Mouse (Mus musculus) embryonic fibroblast, embryonic 13.5 days (primary cell): ENCODE results near the gene Oas1d. TPM values are rescaled to one million over a fixed set of nuclear protein-coding genes. Genes with fewer than 3 reads are reported as not detected.
"Not testable (repeated sequence)": the region's sequence is repeated elsewhere in the genome, so short reads cannot be mapped to it uniquely, and the experiment has no call there.

ENCODE experiments used
- H3K27ac ChIP-seq: 2 replicates; pipeline ENCODE4 v1.5.1; 2012; ENCODE audit warnings: low read length, control low read depth, inconsistent platforms; ENCODE audit not compliant: insufficient read depth
- H3K4me1 ChIP-seq: 2 replicates; pipeline ENCODE4 v1.6.1; 2011; ENCODE audit warnings: low read length; ENCODE audit not compliant: control insufficient read depth, insufficient read depth
- H3K4me3 ChIP-seq: 2 replicates; pipeline ENCODE4 v1.5.1; 2011; ENCODE audit warnings: mild to moderate bottlenecking, control low read depth, low read length; ENCODE audit not compliant: insufficient read depth
- CTCF ChIP-seq: IDR thresholded peaks from 2 replicates; pipeline ENCODE4 v1.5.1; 2011; ENCODE audit warnings: mild to moderate bottlenecking, control low read depth, low read length, moderate library complexity, borderline replicate concordance; ENCODE audit not compliant: insufficient read depth
- POLR2A ChIP-seq: IDR thresholded peaks from 2 replicates; pipeline ENCODE4 v1.6.1; 2011; ENCODE audit warnings: low read depth, mild to moderate bottlenecking, control low read depth, low read length, moderate library complexity
- polyA plus RNA-seq: library from polyadenylated mRNA; stranded (reverse); fragments of >200 nt; gene quantifications from 2 replicates; pipeline ENCODE4 v1.2.4, GENCODE M21; 2011; ENCODE audit warnings: low read depth; ENCODE audit not compliant: missing spikeins, insufficient read length

Oas1d gene
- polyA plus RNA-seq, 1 experiment: not detected

GRCm38 (mm10) chr5:120887831-120888230 is 26.5 kb upstream of the Oas1d start:
- H3K27ac ChIP-seq: no peak overlapping the region
- no peak for TF ChIP-seq POLR2A
- no peak for TF ChIP-seq CTCF
- H3K4me1 ChIP-seq: no peaks in the 10 kb centered on the region
- no peak overlapping the region for H3K4me3 ChIP-seq

- not testable (repeated sequence) for H3K4me1 ChIP-seq, H3K4me3 ChIP-seq
Observed at GRCm38 (mm10) chr5:120888294-120888815, 26.0 kb upstream of the Oas1d start.

GRCm38 (mm10) chr5:120890026-120890425 is 24.3 kb upstream of the Oas1d start:
- no peak for TF ChIP-seq POLR2A
- TF ChIP-seq CTCF: no peak
- no peaks in the 10 kb centered on the region for H3K4me1 ChIP-seq

More at GRCm38 (mm10) chr5:120888294-120888815, 26.0 kb upstream of the Oas1d start:
- H3K27ac ChIP-seq: not testable (repeated sequence)

GRCm38 (mm10) chr5:120890991-120891390 is 23.3 kb upstream of the Oas1d start:
- H3K4me3 ChIP-seq: no peak overlapping the region
- TF ChIP-seq CTCF (no peak), POLR2A (no peak)
- no peak overlapping the region for H3K27ac ChIP-seq
- no peaks in the 10 kb centered on the region for H3K4me1 ChIP-seq

More at GRCm38 (mm10) chr5:120890026-120890425, 24.3 kb upstream of the Oas1d start:
- Histone ChIP-seq H3K27ac (no peak overlapping the region), H3K4me3 (no peak overlapping the region)

GRCm38 (mm10) chr5:120891566-120892242 is 22.6 kb upstream of the Oas1d start:
- H3K27ac ChIP-seq, H3K4me1 ChIP-seq, H3K4me3 ChIP-seq: not testable (repeated sequence)

- Histone ChIP-seq H3K4me3 (no peak overlapping the region), H3K4me1 (no peaks in the 10 kb centered on the region), H3K27ac (no peak overlapping the region)
- TF ChIP-seq POLR2A (no peak), CTCF (no peak)
Observed at GRCm38 (mm10) chr5:120892243-120892660, 22.1 kb upstream of the Oas1d start.

GRCm38 (mm10) chr5:120893866-120894265 is 20.5 kb upstream of the Oas1d start:
- not testable (repeated sequence) for H3K4me3 ChIP-seq, H3K27ac ChIP-seq, H3K4me1 ChIP-seq

GRCm38 (mm10) chr5:120894692-120895091 is 19.6 kb upstream of the Oas1d start:
- not testable (repeated sequence) for H3K4me3 ChIP-seq, H3K4me1 ChIP-seq, H3K27ac ChIP-seq

GRCm38 (mm10) chr5:120895231-120895900 is 19.0 kb upstream of the Oas1d start:
- TF ChIP-seq POLR2A (no peak), CTCF (no peak)
- Histone ChIP-seq H3K4me3 (no peak overlapping the region), H3K27ac (no peak overlapping the region), H3K4me1 (no peaks in the 10 kb centered on the region)

GRCm38 (mm10) chr5:120898307-120898706 is 16.0 kb upstream of the Oas1d start:
- TF ChIP-seq CTCF (no peak), POLR2A (no peak)
- Histone ChIP-seq H3K27ac (no peak overlapping the region), H3K4me3 (no peak overlapping the region), H3K4me1 (no peaks in the 10 kb centered on the region)
